Mouse (Mus musculus): ENCODE measurements around the gene Eif6. TPM values are rescaled to one million over a fixed set of nuclear protein-coding genes. Genes with fewer than 3 reads are reported as not detected.
A peak's percentile ranks its signal among the peaks of the same experiment; 100 is the strongest.

The Eif6 gene
- polyA plus RNA-seq, 1 experiment, result 198 TPM

DNA sequence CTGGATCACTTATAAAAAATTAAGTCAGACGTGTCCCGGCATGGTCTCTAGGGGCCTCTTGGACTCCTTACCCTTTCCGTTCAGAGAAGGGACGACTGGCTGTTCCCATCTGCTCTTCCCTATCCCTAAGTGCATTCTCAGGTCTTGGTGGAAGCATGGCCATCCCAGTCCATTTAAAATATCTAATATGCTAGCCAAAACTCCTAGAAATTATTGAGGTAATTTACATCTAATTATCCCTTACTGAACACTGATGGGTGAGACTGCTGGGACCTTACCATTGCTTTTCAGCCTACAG is 49.1 kb downstream of the Eif6 start:
- H3K27me3 ChIP-seq (ENCODE audit: control insufficient read depth, insufficient read depth, insufficient read length), result peaks cover 81% of the 10 kb centered on the region

DNA sequence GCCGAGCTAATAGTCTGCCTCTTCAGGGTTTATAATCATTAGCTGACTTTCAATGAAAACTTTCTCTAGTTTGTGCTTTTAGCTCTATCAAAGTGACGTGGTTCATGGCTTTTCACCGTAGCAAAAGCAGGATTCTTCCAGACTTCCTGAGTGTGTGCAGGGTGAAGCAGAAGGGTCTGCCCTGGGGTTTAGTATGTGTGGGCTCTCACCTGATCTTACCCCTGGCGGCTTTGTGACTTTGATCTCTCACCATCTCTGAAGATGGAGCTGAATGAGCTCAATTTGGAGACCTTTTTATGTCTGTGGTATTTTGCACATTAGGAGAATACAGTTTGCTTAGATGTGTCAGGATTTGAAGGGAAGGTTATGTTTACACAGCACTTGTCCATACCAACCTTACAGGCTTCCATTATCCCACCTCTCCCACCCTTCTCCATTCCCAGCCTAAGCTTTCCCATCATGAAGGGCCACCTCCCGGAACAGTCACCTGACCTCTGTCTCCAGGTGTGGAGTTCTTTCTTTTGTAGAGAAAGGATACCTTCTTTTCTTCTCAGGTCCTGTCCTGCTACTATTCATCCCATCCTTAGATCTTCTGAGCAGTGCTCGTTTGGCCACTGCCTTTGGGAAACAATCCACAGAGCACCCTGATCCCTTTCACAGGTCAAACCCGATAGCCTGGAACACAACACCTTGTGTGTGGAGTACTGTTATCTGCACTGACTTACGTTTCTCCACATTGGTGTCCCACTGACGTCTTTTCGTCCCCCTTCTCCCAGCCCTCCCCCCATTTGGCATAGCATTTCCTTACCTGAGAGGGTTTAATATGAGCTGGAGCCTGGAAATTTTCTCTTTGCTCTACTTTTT is 49.7 kb downstream of the Eif6 start:
- no peak overlapping the region for H3K4me2 ChIP-seq (ENCODE audit: low read depth)
- H3K27me3 ChIP-seq (ENCODE audit: control insufficient read depth, insufficient read depth, insufficient read length), result peaks cover 79% of the 10 kb centered on the region
- no peak for TF ChIP-seq TCF3 (IDR thresholded peaks at IDR 0.05; ENCODE audit: insufficient read length, low read depth)
- TF ChIP-seq CEBPB (IDR thresholded peaks at IDR 0.05; ENCODE audit: insufficient read depth, poor library complexity, severe bottlenecking), result no peak
- TF ChIP-seq USF1 (IDR thresholded peaks at IDR 0.05; ENCODE audit: low read depth), result no peak
- no peak for TF ChIP-seq POLR2AphosphoS2 (IDR thresholded peaks at IDR 0.05; ENCODE audit: insufficient read length, low read depth)
- H3K4me3 ChIP-seq, result no peak overlapping the region
- H3K36me3 ChIP-seq (ENCODE audit: control insufficient read depth, insufficient read depth), result no peaks in the 10 kb centered on the region
- no peaks in the 10 kb centered on the region for H3K79me2 ChIP-seq (ENCODE audit: control insufficient read depth, insufficient read depth)
- H3ac ChIP-seq (ENCODE audit: control insufficient read depth, insufficient read length), result no peak overlapping the region

More for the DNA sequence above, 49.1 kb downstream of the Eif6 start:
- Histone ChIP-seq H3K4me2 (ENCODE audit: low read depth) (no peak overlapping the region), H3K36me3 (ENCODE audit: control insufficient read depth, insufficient read depth) (no peaks in the 10 kb centered on the region), H3ac (ENCODE audit: control insufficient read depth, insufficient read length) (no peak overlapping the region), H3K79me2 (ENCODE audit: control insufficient read depth, insufficient read depth) (no peaks in the 10 kb centered on the region), H3K4me3 (no peak overlapping the region)
- TF ChIP-seq E2F4 (IDR thresholded peaks at IDR 0.05; ENCODE audit: insufficient read depth) (no peak), POLR2AphosphoS2 (IDR thresholded peaks at IDR 0.05; ENCODE audit: insufficient read length, low read depth) (no peak), CEBPB (IDR thresholded peaks at IDR 0.05; ENCODE audit: insufficient read depth, poor library complexity, severe bottlenecking) (no peak), SRF (IDR thresholded peaks at IDR 0.05; ENCODE audit: control insufficient read depth, insufficient read length, low read depth) (no peak), TCF12 (IDR thresholded peaks at IDR 0.05; ENCODE audit: insufficient read depth, poor library complexity, severe bottlenecking) (no peak), TCF3 (IDR thresholded peaks at IDR 0.05; ENCODE audit: insufficient read length, low read depth) (no peak), REST (IDR thresholded peaks at IDR 0.05; ENCODE audit: insufficient read depth, insufficient read length) (no peak), USF1 (IDR thresholded peaks at IDR 0.05; ENCODE audit: low read depth) (no peak), POLR2A (IDR thresholded peaks at IDR 0.05; ENCODE audit: insufficient read length, low read depth) (no peak), MAX (IDR thresholded peaks at IDR 0.05; ENCODE audit: low read depth) (no peak), MYOD1 (IDR thresholded peaks at IDR 0.05; ENCODE audit: control insufficient read depth in 1 of 3, insufficient read length in 2 of 3, low read depth in 2 of 3) (no peak), MYOG (IDR thresholded peaks at IDR 0.05; ENCODE audit: control insufficient read depth in 1 of 3, insufficient read depth in 1 of 3, insufficient read length in 2 of 3, low read depth in 2 of 3) (no peak)

GRCm38 (mm10) chr2:155775685-155776263 is 51.0 kb downstream of the Eif6 start:
- TF ChIP-seq POLR2A (IDR thresholded peaks at IDR 0.05; ENCODE audit: insufficient read length, low read depth) (no peak), TCF12 (IDR thresholded peaks at IDR 0.05; ENCODE audit: insufficient read depth, poor library complexity, severe bottlenecking) (no peak), REST (IDR thresholded peaks at IDR 0.05; ENCODE audit: insufficient read depth, insufficient read length) (peak; percentile 96), MYOG (IDR thresholded peaks at IDR 0.05; ENCODE audit: control insufficient read depth in 1 of 3, insufficient read depth in 1 of 3, insufficient read length in 2 of 3, low read depth in 2 of 3) (peak in 1 of 3 experiments; percentile 27), POLR2AphosphoS2 (IDR thresholded peaks at IDR 0.05; ENCODE audit: insufficient read length, low read depth) (no peak), SRF (IDR thresholded peaks at IDR 0.05; ENCODE audit: control insufficient read depth, insufficient read length, low read depth) (no peak), USF1 (IDR thresholded peaks at IDR 0.05; ENCODE audit: low read depth) (no peak), E2F4 (IDR thresholded peaks at IDR 0.05; ENCODE audit: insufficient read depth) (no peak), MYOD1 (IDR thresholded peaks at IDR 0.05; ENCODE audit: control insufficient read depth in 1 of 3, insufficient read length in 2 of 3, low read depth in 2 of 3) (no peak), CEBPB (IDR thresholded peaks at IDR 0.05; ENCODE audit: insufficient read depth, poor library complexity, severe bottlenecking) (no peak), TCF3 (IDR thresholded peaks at IDR 0.05; ENCODE audit: insufficient read length, low read depth) (no peak), MAX (IDR thresholded peaks at IDR 0.05; ENCODE audit: low read depth) (no peak)
- H3K27me3 ChIP-seq (ENCODE audit: control insufficient read depth, insufficient read depth, insufficient read length), result peaks cover 68% of the 10 kb centered on the region

GRCm38 (mm10) chr2:155774927-155775684 is 51.6 kb downstream of the Eif6 start, which contains the start of gene Mmp24:
Gene Mmp24 (plus strand): TSS chr2:155775342.
- no peaks in the 10 kb centered on the region for H3K36me3 ChIP-seq (ENCODE audit: control insufficient read depth, insufficient read depth)
- no peak within 1 kb of the TSS for H3K4me3 ChIP-seq
- H3ac ChIP-seq (ENCODE audit: control insufficient read depth, insufficient read length), result no peak within 1 kb of the TSS
- peak within 1 kb of the TSS; percentile 6 for H3K4me2 ChIP-seq (ENCODE audit: low read depth)
- peaks cover 66% of the 10 kb centered on the region for H3K27me3 ChIP-seq (ENCODE audit: control insufficient read depth, insufficient read depth, insufficient read length)
- H3K79me2 ChIP-seq (ENCODE audit: control insufficient read depth, insufficient read depth), result no peaks in the 10 kb centered on the region
- TF ChIP-seq CEBPB (IDR thresholded peaks at IDR 0.05; ENCODE audit: insufficient read depth, poor library complexity, severe bottlenecking) (no peak), TCF3 (IDR thresholded peaks at IDR 0.05; ENCODE audit: insufficient read length, low read depth) (no peak)

More at GRCm38 (mm10) chr2:155775685-155776263, 51.0 kb downstream of the Eif6 start:
- H3ac ChIP-seq (ENCODE audit: control insufficient read depth, insufficient read length), result no peak overlapping the region
- H3K79me2 ChIP-seq (ENCODE audit: control insufficient read depth, insufficient read depth), result no peaks in the 10 kb centered on the region
- no peak overlapping the region for H3K4me3 ChIP-seq
- no peaks in the 10 kb centered on the region for H3K36me3 ChIP-seq (ENCODE audit: control insufficient read depth, insufficient read depth)
- H3K4me2 ChIP-seq (ENCODE audit: low read depth), result peak overlapping the region; percentile 6
